Mouse (Mus musculus): Measurements from ENCODE around the gene Sgce.
"Not testable (repeated sequence)": the region's sequence is repeated elsewhere in the genome, so short reads cannot be mapped to it uniquely, and the experiment has no call there.

The Sgce gene

DNA sequence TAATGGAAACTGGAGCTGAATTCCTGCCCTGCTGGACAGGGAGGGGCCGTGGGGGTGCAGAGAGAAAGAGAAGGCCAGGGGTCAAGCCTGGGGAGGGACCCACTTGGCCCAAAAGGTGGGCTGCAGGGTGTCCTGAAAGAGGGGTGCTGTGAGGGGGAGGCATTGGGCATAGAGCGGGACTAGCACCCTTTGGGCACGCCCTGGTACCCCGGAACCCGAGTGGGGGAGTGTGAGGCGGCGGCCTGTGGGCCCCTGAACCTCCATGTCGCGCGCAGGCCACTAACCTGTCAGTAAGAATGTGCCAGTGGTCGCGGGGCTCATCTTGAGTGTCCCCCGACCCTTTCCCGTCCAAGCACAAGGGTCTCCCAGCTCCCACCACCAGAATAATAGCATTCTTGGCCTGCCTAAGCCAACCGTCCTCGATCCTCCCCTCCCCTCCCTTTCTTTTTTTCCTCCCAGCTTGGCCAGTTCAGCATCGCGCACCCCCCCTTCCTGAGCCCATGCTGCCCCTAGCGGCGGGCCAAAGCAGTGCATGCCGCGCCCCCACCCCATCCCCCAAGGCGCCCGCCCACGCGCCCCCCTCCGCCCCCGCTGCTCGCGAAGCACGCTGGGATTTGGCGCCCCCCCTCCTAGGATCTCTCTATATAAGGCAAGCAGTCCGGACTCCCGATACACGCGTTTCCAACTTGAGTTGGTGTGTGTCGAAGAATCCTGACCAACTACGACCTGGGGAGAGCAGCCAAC is at the start of gene Sgce, which contains the start of gene Peg10:
Gene Sgce (minus strand): TSS at position 512 of the 744 bp plus-strand sequence.
Gene Peg10 (plus strand): TSS at position 611 of the 744 bp plus-strand sequence.
- peak; percentile 82 for DNase-seq

DNA sequence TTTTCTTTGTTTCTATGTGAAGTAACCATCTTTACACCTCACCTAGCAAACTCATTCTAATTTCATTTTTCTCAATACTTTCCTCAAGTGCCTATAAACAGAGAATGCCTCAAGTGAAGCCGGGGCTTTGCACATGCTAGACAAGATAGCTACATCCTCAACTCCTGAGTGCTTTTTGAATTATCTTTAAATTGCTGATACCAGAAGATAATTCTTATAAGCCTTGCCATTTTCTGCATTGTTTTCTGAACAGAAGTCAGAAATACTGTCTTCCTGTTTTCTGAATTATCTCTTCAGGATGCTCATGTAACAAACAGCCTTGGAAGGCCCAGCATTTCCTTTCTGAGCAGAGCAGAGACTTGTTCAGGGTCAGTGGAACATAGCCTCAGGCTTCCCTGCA is 49.3 kb upstream of the Sgce start:
- DNase-seq: no peak

DNA sequence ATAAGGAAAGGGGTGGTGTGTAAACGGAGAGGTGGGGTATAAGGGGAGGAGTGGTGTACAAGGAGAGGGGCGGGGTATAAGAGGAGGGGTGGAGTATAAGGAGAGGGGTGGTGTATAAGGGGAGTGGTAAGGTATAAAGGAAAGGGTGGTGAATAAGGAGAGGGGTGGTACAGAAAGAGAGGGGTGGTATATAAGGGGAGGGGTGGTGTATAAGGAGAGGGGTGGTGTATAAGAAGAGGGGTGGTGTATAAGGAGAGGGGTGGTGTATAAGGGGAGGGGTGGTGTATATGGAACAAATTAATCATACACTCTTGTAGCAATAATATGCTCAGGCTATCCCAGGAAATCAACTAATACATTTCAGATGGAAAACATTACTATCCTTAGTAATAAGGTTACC is 15.2 kb upstream of the Sgce start:
- no peak for DNase-seq

DNA sequence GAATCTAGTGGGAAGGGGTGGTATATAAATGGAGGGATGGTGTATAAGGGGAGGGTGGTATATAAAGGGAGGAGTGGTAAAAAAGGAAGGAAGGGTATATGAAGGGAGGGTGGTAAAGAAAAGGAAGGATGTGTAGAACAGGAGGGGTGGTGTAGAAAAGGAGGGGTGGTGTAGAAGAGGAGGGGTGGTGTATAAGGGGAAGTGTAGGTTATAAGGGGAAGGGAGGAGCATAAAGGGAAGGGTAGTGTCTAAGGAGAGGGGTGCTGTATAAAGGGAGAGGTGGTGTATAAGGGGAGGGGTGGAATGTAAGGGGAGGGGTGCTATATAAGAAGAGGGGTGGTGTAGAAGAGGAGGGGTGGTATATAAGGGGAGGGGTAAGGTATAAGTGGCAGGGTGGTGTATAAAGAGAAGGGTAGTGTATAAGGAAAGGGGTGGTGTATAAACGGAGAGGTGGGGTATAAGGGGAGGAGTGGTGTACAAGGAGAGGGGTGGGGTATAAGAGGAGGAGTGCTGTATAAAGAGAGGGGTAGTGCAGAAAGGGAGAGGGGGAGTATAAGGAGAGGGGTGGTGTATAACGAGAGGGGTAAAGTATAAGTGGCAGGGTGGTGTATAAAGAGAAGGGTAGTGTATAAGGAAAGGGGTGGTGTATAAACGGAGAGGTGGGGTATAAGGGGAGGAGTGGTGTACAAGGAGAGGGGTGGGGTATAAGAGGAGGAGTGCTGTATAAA is 14.6 kb upstream of the Sgce start:
- DNase-seq: not testable (repeated sequence)

DNA sequence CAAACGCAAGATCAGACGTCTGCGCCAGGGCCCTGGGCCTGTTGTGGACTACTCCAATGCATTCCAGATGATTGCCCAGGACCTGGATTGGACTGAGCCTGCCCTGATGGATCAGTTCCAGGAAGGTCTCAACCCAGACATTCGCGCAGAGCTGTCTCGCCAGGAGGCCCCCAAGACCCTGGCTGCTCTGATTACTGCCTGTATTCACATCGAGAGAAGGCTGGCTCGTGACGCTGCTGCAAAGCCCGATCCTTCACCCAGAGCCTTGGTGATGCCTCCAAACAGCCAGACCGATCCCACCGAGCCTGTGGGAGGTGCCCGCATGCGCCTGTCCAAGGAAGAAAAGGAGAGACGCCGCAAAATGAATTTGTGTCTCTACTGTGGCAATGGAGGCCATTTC is 7.9 kb upstream of the Sgce start:
- no peak for DNase-seq

DNA sequence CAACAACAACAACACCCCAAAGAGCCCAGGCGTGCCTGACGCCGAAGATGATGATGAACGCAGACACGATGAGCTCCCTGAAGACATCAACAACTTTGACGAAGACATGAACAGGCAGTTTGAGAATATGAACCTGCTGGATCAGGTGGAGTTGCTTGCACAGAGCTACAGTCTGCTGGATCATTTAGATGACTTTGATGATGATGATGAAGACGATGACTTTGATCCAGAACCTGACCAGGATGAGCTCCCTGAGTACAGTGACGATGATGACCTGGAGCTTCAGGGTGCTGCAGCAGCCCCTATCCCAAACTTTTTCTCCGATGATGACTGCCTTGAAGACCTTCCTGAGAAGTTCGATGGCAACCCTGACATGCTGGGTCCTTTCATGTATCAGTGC is 7.3 kb upstream of the Sgce start:
- DNase-seq: no peak

DNA sequence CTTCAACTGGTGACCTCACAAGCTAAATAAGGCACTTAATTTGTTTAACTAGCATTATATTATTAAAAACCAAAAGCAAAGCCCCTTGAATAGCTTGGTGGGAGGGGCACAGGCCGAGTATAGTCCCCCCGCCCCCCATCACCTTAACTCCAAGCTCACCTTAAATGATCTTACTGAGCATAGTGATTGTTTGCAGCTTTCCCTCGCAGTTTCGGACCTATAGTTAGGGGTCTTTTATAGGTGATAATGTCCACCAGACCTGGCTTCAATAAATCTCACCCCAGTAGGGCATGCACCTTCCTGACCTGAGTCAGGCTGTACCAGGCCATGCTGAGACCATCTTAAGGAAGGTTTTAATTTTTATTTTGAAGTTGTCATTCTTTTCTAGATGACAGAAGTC is 4.3 kb upstream of the Sgce start:
- no peak for DNase-seq

DNA sequence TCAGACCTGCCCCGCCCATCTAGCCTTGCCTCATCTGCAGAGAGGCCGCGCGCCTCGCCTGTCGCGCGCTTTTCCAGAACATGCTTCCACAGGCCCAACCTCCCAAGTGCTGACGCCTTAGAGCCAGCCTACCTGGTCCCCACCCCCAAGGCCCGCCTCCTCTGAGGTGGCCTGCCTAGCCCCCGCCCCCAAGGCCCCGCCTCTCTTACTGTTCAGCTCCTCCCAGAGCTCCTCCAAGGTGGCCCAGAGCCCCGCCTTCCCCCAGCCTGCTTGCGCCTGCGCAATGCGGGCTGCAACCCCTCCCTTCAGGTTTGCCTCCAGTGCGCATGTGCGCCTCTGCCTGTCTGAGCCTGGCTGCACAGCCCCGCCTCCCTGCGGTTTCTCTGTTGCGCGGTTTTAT is 2.1 kb upstream of the Sgce start:
- DNase-seq: peak; percentile 98

DNA sequence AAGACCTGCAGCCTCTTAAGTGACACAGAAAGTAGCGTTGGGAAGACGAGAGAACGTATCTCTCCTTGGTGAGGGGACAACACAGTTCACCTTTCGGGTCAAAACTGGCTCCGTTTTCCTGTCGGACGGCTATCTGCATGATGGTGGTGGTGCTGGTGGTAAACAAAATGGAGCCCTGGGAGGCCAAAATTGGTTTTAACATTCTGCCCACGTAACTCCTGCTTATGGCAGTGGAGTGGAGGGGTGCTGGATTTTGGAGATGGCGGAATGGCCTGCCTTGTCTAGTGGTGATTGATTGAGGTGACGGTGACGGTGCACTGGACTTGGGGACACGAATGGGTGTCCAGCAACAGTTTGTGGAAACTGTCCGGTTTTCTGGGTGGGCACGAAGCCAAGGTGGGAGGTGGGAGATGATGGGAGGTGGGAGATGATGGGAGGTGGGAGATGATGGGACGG is 1.5 kb upstream of the Sgce start:
- DNase-seq: no peak

DNA sequence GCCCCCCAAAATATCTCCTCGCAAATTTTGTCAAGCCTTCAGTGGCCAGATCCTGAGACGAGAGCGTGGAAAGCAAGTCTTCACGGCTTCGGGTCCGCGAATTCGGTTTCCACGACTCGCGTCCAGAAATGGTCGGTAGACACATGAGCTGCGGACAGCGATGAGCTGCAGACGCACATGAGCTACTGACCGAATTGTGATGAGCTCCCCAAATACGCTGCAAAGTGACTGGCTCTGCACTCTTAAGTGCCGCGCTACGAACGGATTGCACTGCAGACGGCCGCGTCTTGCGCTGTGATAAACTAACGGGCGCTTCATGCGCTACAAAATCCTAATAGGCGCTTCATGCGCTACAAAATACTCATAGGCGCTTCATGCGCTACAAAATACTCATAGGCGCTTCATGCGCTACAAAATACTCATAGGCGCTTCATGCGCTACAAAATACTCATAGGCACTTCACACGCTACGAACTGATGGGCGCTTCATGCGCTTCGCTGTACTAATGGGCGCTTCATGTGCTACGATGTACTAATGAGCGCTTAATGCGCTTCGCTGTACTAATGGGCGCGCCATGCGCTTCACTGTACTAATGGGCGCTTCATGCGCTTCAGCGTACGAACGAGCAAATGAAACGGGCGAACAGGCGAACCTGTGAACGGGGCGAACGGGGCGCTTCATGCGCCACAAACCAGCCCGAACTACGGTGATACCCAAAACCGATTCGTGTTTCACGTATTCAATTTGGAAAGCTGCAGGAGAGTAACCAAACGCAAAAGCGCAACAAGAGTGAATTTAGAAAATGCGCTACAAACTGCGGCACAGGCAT is 884 bp upstream of the Sgce start:
- peak; percentile 65 for DNase-seq

DNA sequence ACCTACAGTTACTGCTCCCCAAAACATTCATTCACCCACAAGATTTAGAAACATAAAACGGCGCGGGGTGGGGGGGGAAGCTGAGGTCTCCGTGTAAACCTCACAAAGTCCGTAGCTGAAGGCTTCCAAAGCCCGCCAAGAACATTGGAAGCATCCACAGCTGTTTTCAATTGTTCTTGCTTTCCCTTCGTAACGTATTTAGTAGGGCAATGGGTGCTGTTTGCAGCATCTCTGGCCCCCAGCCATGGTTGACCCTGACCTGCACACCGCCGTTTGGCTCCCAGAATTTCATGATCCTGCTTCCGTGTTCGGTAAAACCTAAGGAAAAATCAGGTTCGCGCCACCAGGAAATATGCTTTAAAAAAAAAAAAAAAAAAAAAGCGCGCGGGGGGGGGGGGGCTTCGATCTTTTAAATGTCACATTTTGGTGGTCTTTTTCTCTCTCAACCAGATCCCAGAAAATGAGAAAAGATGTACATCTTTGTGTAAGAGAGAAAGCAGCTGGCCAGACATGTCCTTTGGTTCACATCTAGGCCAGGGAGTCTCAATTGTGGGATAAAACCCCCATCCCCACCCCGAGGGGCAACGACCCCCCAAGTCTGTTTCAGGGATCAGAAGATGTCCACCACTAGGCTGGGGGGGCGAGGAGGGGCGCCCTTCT is 841 bp downstream of the Sgce start:
- peak; percentile 39 for DNase-seq

DNA sequence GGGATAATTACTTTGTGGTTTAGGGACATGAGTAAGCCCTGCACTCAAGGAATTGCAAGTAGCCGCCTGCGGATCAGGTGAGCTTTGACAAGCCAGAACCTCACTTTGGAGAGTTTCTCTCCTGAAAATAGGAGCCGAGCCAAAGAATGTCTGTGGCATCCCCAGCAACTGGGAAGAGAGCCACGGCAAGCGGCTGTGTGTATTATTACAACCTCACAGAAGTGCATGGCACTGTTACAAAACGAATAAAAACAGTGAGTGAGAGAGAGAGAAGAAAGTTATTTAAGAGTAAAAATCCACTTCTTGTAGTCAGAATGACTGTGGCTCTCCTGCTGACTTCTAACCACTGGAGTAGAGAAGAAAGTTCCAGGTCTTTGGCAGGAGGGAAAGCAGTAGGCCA is 6.5 kb downstream of the Sgce start:
- peak; percentile 29 for DNase-seq

DNA sequence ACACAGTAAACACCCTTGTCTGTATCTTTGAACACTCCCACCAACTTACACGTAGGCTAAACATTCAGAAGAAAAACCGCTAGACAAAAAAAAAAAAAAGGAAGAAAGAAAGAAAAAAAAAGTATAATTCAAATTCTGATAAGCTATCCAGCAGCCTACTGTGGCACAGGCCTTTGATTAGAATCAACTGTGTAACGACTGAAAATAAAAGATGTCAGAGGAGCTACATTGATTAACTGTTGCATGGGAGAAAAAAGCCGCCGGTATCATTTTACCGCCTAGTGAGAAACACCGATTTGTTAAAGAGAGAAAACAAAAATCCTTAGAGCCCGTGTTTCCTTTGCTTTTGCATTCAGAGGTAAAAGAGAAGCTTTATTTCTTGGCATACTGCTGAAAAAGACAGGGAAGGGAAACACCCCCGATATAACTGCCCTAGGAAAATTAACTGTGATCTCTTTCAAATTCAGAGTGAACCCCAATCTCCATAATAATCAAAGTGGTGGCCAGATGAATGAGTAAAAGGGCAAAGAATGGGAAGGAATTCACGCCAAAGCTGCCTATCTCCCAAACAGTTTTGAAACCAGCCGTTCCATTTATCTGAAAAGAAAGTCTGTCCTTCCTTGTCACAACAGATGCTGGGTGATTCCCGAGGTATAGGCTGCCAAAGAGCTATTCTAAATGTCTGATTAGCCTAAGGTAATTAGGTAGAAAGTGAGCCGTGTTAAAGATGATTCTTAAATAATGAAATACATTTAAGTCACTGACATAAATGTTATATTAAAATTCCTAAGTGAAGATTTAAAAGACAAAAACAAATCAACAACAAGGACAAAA is 7.3 kb downstream of the Sgce start:
- DNase-seq: no peak

DNA sequence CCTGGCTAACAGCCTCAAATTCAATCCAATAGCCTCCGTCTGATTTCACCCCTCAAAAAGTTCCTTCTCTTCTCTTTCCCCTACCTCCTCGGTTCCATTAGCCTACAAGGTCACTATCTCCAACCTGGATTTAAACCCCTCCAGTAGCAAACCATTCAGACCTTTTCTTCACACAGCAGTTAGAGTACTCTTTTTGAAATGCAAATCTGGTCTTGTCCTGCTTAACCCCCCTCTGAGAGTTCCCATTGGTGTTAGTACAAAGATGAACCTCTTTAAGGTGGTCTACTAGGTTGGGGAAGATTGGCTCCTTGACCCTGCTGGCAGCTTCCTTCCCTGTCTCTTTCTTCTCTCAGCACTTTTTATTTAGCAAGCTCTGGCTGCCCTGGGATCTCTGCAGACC is 8.3 kb downstream of the Sgce start:
- no peak for DNase-seq

DNA sequence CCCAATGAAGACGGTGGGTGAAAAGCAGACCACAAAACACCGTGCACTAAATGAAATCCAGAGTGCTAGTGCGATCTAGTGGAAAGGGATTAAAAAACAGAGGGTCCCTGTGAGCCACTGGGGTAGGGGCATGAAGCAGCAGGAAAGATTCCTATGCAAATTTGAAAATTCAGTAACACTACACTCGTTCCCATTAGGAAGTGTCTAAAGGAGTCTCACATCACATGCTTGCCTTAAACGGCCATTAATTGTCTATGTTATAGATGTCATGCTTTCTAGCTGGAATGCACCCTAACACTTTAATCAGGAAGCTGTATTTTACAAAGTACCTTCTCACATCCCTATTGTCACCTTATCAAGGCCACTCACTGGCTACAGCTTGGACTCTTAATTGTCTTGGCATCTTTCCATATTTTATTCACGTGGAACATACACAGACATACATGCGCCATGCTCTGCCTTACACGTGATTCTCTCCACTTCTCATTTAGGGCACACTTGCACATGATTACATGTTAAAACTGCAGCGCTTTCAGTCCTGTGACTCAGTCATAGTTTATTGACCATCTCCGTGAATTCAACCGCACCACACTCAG is 8.9 kb downstream of the Sgce start:
- DNase-seq: no peak

DNA sequence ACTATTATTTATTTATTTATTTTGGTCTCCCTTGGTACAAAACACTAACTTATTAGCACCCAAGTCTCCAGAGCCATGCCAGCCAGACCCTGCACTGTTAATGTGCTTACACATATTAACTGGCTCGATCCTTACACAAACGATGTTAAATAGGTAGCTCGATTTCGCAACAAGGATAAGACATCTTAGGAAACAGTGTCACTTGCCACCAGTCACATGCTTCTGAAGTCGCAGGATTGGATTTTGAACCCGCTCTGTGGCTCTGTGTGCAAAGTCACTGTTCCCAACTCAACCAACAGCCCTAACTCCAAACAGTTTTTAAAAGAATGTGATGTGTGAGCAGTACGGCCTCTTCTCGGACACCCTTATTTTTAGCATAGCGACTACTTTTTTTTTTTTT is 10.6 kb downstream of the Sgce start:
- DNase-seq: no peak

DNA sequence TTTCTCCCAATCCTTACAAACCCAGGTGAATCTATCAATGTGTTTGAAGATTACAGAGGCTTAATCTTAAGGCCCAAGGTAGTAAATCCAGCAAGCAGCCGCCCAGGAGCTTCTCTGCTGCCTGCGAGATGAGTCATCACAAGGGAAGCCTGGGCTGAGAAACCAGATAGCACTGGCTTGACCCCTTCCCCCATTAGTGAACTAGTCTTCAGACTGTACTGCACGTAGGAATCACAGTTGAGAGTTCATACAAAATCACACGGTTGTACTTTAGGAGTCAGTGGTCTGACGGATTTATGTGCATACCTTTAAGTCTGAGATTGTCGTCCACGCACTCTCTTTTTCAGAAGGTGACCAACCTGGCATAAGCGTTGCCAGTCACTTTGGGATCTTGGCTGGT is 13.8 kb downstream of the Sgce start:
- DNase-seq: no peak

DNA sequence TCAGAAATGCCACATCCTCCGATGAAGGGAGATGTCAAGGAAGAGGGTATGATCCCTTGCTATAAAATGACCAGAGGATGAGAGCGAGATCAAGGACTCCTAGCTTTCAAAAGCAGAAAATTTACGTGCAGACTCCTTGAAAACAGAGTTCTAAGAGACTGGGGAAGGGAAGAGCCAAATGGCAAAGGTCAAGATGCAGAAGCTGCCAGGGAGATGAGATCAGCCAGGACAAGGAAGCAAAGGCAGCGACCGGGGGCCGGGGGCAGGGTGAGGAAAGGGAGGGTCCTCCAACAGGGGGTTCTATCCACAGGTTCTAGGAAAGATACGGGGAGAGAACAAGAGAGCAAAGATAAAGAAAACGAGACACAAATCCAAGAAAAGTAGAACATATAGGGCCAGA is 15.3 kb downstream of the Sgce start:
- no peak for DNase-seq

DNA sequence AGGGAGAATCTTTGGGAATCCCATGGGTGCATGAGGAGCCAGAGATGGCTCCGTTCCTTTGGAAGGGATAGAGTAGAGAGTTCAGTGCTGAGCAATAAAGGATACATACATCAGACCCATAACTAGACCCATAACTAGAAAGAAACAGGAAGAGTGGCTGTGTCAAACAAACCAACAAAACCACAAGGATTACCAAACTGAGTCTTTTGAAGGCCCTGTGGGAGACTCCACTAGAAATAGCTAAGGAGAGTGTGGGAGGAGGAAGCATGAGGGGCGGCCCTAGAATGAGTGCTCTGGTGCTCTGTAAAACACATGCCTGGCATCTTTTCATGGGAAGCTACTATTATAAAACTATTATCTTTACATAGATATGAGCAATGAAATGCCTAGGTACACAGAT is 18.7 kb downstream of the Sgce start:
- no peak for DNase-seq

DNA sequence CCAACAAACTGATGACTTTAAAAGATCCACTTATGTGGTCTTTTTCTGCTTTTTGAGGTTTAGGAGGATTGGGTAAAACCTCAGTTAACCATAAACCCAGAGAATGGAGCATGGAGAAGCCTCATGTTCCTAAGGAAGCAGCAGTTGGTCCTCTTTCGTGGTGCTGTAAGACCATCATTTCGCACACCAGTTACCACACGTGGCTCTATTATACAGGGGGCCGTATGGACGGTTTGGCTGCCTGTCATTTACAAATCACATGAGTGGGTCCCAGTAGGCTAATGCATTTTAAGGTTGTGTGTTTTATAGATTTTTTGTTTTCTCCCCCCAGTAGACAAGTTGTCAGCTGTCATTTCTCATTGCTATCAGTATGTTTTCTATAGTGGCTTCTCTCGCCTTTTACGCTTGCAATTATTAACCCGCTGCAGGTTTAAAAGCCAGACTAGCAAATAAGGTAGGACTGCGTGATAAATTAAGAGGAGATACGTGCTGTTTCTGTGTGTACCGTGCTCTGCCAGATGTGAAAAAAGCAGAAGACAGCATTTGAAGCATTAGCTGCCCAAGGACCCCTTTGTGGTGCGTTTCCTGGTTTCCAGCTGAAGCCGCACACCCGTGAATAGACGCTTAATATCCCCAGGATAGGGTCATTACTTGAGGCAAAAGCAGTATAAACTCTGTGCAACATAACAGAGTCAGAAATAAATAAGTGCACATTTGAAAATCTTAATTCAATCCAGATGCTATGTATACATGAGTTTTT is 22.8 kb downstream of the Sgce start:
- no peak for DNase-seq

DNA sequence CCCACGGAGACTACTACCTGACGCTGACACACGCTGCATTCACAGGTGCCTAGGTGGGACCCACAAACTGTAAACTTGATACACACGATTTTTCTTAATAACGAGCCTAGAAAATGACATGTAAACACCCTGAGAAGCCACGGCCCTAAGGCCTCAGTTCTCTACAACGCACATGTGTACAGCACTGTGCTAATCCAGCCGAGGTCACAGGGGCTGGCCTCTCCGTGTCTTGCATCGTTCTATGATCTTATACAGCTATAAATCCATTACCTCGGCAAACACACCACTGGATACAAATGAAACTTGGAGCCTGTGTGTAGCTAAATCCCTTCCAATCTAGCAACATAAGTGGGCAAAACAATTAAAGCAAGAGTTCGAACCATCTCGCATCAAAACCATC is 24.3 kb downstream of the Sgce start:
- no peak for DNase-seq
